Mouse (Mus musculus): ENCODE measurements around the gene Hist1h4b. TPM values are rescaled to one million over a fixed set of nuclear protein-coding genes. Genes with fewer than 3 reads are reported as not detected.
A peak's percentile ranks its signal among the peaks of the same experiment; 100 is the strongest.
"Not testable (repeated sequence)": the region's sequence is repeated elsewhere in the genome, so short reads cannot be mapped to it uniquely, and the experiment has no call there.

Gene Hist1h4b
- polyA plus RNA-seq, 1 experiment = 5.5 TPM

DNA sequence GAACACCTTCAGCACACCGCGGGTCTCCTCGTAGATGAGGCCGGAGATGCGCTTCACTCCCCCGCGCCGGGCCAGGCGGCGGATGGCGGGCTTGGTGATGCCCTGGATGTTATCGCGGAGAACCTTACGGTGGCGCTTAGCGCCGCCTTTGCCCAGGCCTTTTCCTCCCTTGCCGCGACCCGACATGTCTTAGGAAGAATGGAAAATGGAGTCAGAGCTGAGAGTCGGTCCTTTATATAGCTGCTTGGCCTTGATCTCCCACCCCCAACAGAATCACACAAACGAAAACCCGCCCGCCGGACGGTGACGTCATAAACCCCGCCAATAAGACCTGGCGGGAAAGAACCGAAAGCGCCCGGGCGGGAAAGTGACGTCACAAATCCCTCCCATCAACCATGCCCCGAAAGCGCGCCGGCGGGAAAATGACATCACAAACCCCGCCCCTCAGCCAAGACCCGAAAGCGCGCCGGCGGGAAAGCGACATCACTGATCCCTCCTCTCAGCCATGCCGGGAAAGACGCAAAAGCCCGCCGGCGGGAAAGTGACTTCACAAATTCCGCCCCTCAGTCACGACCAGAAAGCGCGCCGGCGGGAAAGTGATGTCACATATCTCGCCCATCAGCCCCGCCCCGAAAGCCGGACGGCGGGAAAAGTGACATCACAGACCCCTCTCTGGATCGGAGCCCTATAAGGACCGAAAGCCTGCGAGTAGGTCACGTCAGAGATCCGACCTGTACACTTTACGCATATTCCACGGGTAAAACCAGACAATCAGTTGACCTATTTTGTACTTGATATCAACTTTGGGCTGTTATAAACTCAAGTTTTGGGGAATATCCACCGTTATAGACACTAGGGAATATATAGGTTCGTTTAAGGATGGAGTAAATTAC lies 4.4 kb downstream of the Hist1h4b start, which contains the start of gene Hist1h4a:
Gene Hist1h4a (minus strand): TSS at position 259 of the 893 bp plus-strand sequence.
- TF ChIP-seq POLR2AphosphoS2 (IDR thresholded peaks at IDR 0.05; ENCODE audit: insufficient read length, low read depth) (peak; percentile 91), TCF12 (IDR thresholded peaks at IDR 0.05; ENCODE audit: insufficient read depth, poor library complexity, severe bottlenecking) (no peak), MYOD1 (IDR thresholded peaks at IDR 0.05; ENCODE audit: control insufficient read depth in 1 of 3, insufficient read length in 2 of 3, low read depth in 2 of 3) (no peak), MAX (IDR thresholded peaks at IDR 0.05; ENCODE audit: low read depth) (no peak), SRF (IDR thresholded peaks at IDR 0.05; ENCODE audit: control insufficient read depth, insufficient read length, low read depth) (peak; percentile 46), CEBPB (IDR thresholded peaks at IDR 0.05; ENCODE audit: insufficient read depth, poor library complexity, severe bottlenecking) (no peak), E2F4 (IDR thresholded peaks at IDR 0.05; ENCODE audit: insufficient read depth) (peak; percentile 94), REST (IDR thresholded peaks at IDR 0.05; ENCODE audit: insufficient read depth, insufficient read length) (no peak), POLR2A (IDR thresholded peaks at IDR 0.05; ENCODE audit: insufficient read length, low read depth) (peak; percentile 77)
- H3K27me3 ChIP-seq (ENCODE audit: control insufficient read depth, insufficient read depth, insufficient read length) = no peaks in the 10 kb centered on the region
- no peak within 1 kb of the TSS for H3ac ChIP-seq (ENCODE audit: control insufficient read depth, insufficient read length)
- H3K79me2 ChIP-seq (ENCODE audit: control insufficient read depth, insufficient read depth) = no peaks in the 10 kb centered on the region
- peak within 1 kb of the TSS; percentile 29 for H3K4me3 ChIP-seq
- peak within 1 kb of the TSS; percentile 96 for H3K4me2 ChIP-seq (ENCODE audit: low read depth)
- no peaks in the 10 kb centered on the region for H3K36me3 ChIP-seq (ENCODE audit: control insufficient read depth, insufficient read depth)

DNA sequence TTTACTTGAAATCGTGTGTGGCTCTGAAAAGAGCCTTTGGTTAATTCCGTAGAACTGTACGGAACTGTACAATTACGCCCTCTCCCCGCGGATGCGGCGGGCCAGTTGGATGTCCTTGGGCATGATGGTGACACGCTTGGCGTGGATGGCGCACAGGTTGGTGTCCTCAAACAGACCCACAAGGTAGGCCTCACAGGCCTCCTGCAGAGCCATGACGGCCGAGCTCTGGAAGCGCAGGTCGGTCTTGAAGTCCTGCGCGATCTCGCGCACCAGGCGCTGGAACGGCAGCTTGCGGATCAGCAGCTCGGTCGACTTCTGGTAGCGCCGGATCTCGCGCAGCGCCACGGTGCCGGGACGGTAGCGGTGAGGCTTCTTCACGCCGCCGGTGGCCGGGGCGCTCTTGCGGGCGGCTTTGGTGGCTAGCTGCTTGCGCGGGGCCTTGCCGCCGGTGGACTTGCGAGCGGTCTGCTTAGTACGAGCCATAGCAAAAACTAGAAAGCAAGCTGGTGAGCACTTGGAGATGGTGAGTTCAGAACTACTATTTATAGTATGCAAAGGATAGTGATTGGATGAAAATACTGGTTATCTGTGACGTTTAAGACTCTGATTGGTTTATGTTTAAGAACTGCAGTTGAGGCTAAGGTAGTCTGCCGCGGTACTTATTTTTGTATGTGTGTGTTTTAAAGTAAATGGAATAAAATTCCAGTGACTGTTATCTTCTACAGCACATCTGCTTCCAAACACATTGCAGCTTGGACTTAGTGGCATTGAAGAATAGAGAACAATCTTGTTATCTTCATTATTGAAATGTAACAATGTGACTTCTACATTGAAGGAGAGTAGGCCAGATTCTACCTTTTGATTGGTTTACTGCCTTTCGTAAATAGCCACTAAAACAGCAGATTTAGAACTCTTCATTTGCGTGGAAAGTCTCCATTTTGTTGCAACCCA lies 5.3 kb downstream of the Hist1h4b start, which contains the start of gene Hist1h3a:
Gene Hist1h3a (minus strand): TSS at position 516 of the 951 bp plus-strand sequence.
- Histone ChIP-seq H3K4me3 (peak within 1 kb of the TSS; percentile 29), H3K4me2 (ENCODE audit: low read depth) (peak within 1 kb of the TSS; percentile 100)
- not testable (repeated sequence) for H3K79me2 ChIP-seq (ENCODE audit: control insufficient read depth, insufficient read depth); H3ac ChIP-seq (ENCODE audit: control insufficient read depth, insufficient read length); H3K27me3 ChIP-seq (ENCODE audit: control insufficient read depth, insufficient read depth, insufficient read length); H3K36me3 ChIP-seq (ENCODE audit: control insufficient read depth, insufficient read depth)
- TF ChIP-seq POLR2A (IDR thresholded peaks at IDR 0.05; ENCODE audit: insufficient read length, low read depth) = peak; percentile 87
- TF ChIP-seq POLR2AphosphoS2 (IDR thresholded peaks at IDR 0.05; ENCODE audit: insufficient read length, low read depth) = peak; percentile 91

DNA sequence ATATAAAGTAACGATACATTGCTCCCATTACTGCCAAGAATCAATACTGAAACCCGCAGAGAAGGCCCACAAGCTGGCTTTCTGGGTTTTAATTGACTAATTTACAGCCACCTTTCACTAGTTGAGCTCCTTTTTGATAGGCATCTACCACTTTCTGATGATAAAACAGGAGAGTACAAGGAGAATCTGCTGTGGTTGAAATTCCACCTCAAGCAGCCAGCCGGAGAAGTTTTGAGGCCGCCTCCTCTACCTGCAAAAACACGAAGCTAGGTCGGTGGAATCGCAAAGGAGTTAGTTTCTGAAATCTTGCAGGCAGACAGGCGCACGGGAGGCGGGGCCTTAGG lies 6.4 kb downstream of the Hist1h4b start:
- H3K79me2 ChIP-seq (ENCODE audit: control insufficient read depth, insufficient read depth) = no peaks in the 10 kb centered on the region
- H3ac ChIP-seq (ENCODE audit: control insufficient read depth, insufficient read length) = no peak overlapping the region
- H3K4me3 ChIP-seq = peak overlapping the region; percentile 29
- no peaks in the 10 kb centered on the region for H3K36me3 ChIP-seq (ENCODE audit: control insufficient read depth, insufficient read depth)
- H3K4me2 ChIP-seq (ENCODE audit: low read depth) = peak overlapping the region; percentile 100
- H3K27me3 ChIP-seq (ENCODE audit: control insufficient read depth, insufficient read depth, insufficient read length) = no peaks in the 10 kb centered on the region
- no peak for TF ChIP-seq USF1 (IDR thresholded peaks at IDR 0.05; ENCODE audit: low read depth)
- no peak for TF ChIP-seq REST (IDR thresholded peaks at IDR 0.05; ENCODE audit: insufficient read depth, insufficient read length)
- TF ChIP-seq MAX (IDR thresholded peaks at IDR 0.05; ENCODE audit: low read depth) = no peak
- TF ChIP-seq SRF (IDR thresholded peaks at IDR 0.05; ENCODE audit: control insufficient read depth, insufficient read length, low read depth) = no peak
- TF ChIP-seq MYOD1 (IDR thresholded peaks at IDR 0.05; ENCODE audit: control insufficient read depth in 1 of 3, insufficient read length in 2 of 3, low read depth in 2 of 3) = no peak
- TF ChIP-seq CEBPB (IDR thresholded peaks at IDR 0.05; ENCODE audit: insufficient read depth, poor library complexity, severe bottlenecking) = no peak
- no peak for TF ChIP-seq TCF3 (IDR thresholded peaks at IDR 0.05; ENCODE audit: insufficient read length, low read depth)
- no peak for TF ChIP-seq MYOG (IDR thresholded peaks at IDR 0.05; ENCODE audit: control insufficient read depth in 1 of 3, insufficient read depth in 1 of 3, insufficient read length in 2 of 3, low read depth in 2 of 3)
- TF ChIP-seq POLR2A (IDR thresholded peaks at IDR 0.05; ENCODE audit: insufficient read length, low read depth) = no peak
- TF ChIP-seq TCF12 (IDR thresholded peaks at IDR 0.05; ENCODE audit: insufficient read depth, poor library complexity, severe bottlenecking) = no peak
- no peak for TF ChIP-seq E2F4 (IDR thresholded peaks at IDR 0.05; ENCODE audit: insufficient read depth)
- no peak for TF ChIP-seq POLR2AphosphoS2 (IDR thresholded peaks at IDR 0.05; ENCODE audit: insufficient read length, low read depth)

DNA sequence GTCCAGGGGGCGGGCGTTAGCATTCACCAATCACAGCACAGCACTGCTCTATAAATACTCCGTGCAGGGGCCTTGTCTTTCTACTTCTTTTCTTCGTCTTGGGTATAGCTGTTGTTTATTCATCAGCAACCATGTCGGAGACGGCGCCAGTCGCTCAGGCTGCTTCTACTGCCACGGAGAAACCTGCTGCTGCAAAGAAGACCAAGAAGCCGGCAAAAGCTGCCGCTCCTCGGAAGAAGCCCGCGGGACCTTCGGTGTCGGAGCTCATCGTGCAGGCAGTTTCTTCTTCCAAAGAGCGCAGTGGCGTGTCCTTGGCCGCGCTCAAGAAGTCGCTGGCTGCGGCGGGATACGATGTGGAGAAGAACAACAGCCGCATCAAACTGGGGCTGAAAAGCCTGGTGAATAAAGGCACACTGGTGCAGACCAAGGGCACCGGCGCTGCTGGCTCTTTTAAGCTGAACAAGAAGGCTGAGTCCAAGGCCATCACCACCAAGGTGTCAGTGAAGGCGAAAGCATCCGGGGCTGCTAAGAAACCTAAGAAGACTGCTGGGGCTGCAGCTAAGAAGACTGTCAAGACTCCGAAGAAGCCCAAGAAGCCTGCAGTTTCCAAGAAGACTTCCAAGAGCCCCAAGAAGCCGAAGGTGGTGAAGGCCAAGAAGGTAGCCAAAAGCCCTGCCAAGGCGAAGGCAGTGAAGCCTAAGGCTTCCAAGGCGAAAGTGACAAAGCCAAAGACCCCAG lies 6.9 kb downstream of the Hist1h4b start, which contains the start of gene Hist1h1a:
Gene Hist1h1a (plus strand): TSS at position 81 of the 738 bp plus-strand sequence.
- TF ChIP-seq POLR2A (IDR thresholded peaks at IDR 0.05; ENCODE audit: insufficient read length, low read depth) = peak; percentile 75
- TF ChIP-seq POLR2AphosphoS2 (IDR thresholded peaks at IDR 0.05; ENCODE audit: insufficient read length, low read depth) = peak; percentile 87
- TF ChIP-seq MAX (IDR thresholded peaks at IDR 0.05; ENCODE audit: low read depth) = no peak
- Histone ChIP-seq H3K4me2 (ENCODE audit: low read depth) (peak within 1 kb of the TSS; percentile 100), H3K36me3 (ENCODE audit: control insufficient read depth, insufficient read depth) (no peaks in the 10 kb centered on the region), H3K79me2 (ENCODE audit: control insufficient read depth, insufficient read depth) (no peaks in the 10 kb centered on the region), H3ac (ENCODE audit: control insufficient read depth, insufficient read length) (no peak within 1 kb of the TSS), H3K27me3 (ENCODE audit: control insufficient read depth, insufficient read depth, insufficient read length) (no peaks in the 10 kb centered on the region), H3K4me3 (peak within 1 kb of the TSS; percentile 29)

Data from myocyte (in vitro differentiated cells).